Mouse (Mus musculus) kidney, postnatal 10 days (tissue): ENCODE measurements at regions not wholly inside any gene's neighbourhood (a gene's known extent, or its start where the extent isn't known, plus 50 kb on each side); places are given as distances from the start of the nearest gene placed in this dataset.
A peak's percentile ranks its signal among the peaks of the same experiment; 100 is the strongest.

Experiments used
- DNase-seq: peaks from one replicate; pipeline ENCODE4 v3.0.0; 2021; ENCODE audit warnings: mixed read lengths

- DNase-seq = no peak
Measured at GRCm38 (mm10) chrX:133119026-133119425, 569.8 kb downstream of the Pcdh19 start.

- DNase-seq = no peak
Measured at GRCm38 (mm10) chrX:133110173-133110572, 578.6 kb downstream of the Pcdh19 start.

- no peak for DNase-seq
Measured at GRCm38 (mm10) chrX:133092983-133093382, 595.8 kb downstream of the Pcdh19 start.

GRCm38 (mm10) chrX:133064116-133064515 lies 624.7 kb downstream of the Pcdh19 start:
- DNase-seq = peak; percentile 12
